In the genomic region with DNA sequence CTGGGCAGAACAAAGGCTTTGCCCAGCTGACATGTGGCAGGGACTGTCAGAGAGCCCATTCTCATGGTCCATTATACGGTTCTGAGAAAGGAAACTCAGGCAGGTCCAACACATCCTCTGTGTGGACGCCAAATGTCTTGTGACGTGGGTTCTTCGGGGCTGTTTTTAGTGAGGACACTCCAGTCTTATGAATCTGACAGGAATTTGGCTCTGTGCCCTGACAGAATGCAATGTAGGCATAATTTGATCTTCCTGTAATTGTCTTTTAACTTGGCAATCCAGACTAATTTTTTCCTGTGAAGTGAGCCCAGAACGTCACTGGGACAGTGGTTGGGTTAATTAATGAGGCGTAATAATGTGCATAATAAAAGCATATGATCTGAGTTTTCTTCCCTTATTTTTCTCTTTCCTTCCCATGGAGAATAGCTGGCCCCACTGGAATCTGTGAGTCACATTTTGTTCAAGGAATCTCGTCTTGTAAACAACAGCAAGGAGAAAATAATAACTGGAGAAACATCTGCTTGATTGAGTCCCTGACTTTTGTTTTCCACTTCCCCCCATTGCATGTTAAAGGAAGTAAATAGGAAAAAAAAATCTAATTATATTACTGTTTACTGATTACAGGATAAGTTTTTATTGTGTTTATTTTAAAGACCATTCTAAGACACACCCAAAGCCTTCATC, we compare ENCODE assay signal across 10 mouse cellular contexts.
A peak's percentile ranks its signal among the peaks of the same experiment; 100 is the strongest.
DNase-seq lines count a peak whose midpoint lies in the region; ATAC-seq lines count a peak whose summit lies in the region.
"Had no signal": no experiment of that assay in that cellular context is flagged by ENCODE, and none has a peak within 500 bp of the region (broad histone marks: within the 10 kb centered on the region; RNA-seq: fewer than 3 reads in every experiment).

No protein-coding gene starts in this region.

- no peak overlapping the region for H3K9ac ChIP-seq in hindbrain, embryonic 16.5 days (ENCODE audit: low read depth, low read length)

- intact Hi-C loops in left cerebral cortex, postnatal 25 days (cut with DNase I) = no loop called here

- H3K27ac ChIP-seq in hindbrain, embryonic 16.5 days (ENCODE audit: low read depth, low read length) = no peak overlapping the region
- H3K27ac ChIP-seq: layer of hippocampus, adult 2 months had no signal

- peak; percentile 20 to 24 for DNase-seq in right cerebral cortex, postnatal 10 days (ENCODE audit: low spot score in 2 of 2)
- no peak for DNase-seq in right cerebral cortex, adult 18-20 months
- peak; percentile 33 to 35 for DNase-seq in gastrocnemius, adult 8-10 months (ENCODE audit: low spot score in 2 of 2)
- DNase-seq in kidney, adult 9 months = peak; percentile 83
- DNase-seq in spleen, postnatal 4 days (ENCODE audit: low spot score in 2 of 2) = no peak
- no peak for DNase-seq in left cerebral cortex, postnatal 25 days (ENCODE audit: low spot score in 2 of 2)

- no peaks in the 10 kb centered on the region for H3K36me3 ChIP-seq in hindbrain, embryonic 16.5 days (ENCODE audit: control insufficient read depth, insufficient read depth, low read length)

- ATAC-seq in hindbrain, embryonic 16.5 days = no peak

- H3K4me1 ChIP-seq in hindbrain, embryonic 16.5 days (ENCODE audit: control insufficient read depth, insufficient read depth, low read depth, low read length) = no peaks in the 10 kb centered on the region

- no peak overlapping the region for H3K4me2 ChIP-seq in hindbrain, embryonic 16.5 days (ENCODE audit: low read length)

- no peaks in the 10 kb centered on the region for H3K27me3 ChIP-seq in hindbrain, embryonic 16.5 days (replicated peaks; ENCODE audit: control insufficient read depth, insufficient read depth, low read length)

- H3K9me3 ChIP-seq in hindbrain, embryonic 16.5 days (ENCODE audit: control insufficient read depth, low read length) = no peaks in the 10 kb centered on the region

- 34% methylated on average over 7 of the region's 7 CpGs for WGBS in hindbrain, embryonic 16.5 days

- no peak overlapping the region for H3K4me3 ChIP-seq in hindbrain, embryonic 16.5 days (ENCODE audit: low read length)
- H3K4me3 ChIP-seq: erythroblast, embryonic 14.5 days; layer of hippocampus, adult 2 months; myocyte had no signal

Comparison
In these comparisons a context has a peak if more than half of its experiments do, and no peak if none do; other contexts are left out.
1. DNase-seq: peak in right cerebral cortex, postnatal 10 days (2 of 2), gastrocnemius, adult 8-10 months (2 of 2) and kidney, adult 9 months (single experiment); none in right cerebral cortex, adult 18-20 months (single experiment), spleen, postnatal 4 days (0 of 2) and left cerebral cortex, postnatal 25 days (0 of 2).